Mouse (Mus musculus) kidney, adult 2 months (tissue): ENCODE measurements around the gene Tigit.

ENCODE experiments used
- CTCF ChIP-seq: fragments of 200-500 bp; conservative IDR thresholded peaks from 2 replicates; pipeline ENCODE4 v1.5.1; 2011; ENCODE audit warnings: low read depth, mild to moderate bottlenecking, control low read depth, low read length, moderate library complexity, mixed read lengths; ENCODE audit not compliant: insufficient read depth, insufficient read length
- POLR2A ChIP-seq: fragments of 200-500 bp; IDR thresholded peaks from one replicate; pipeline ENCODE4 v1.6.1; 2011; ENCODE audit warnings: low read depth, low read length, control low read depth

DNA sequence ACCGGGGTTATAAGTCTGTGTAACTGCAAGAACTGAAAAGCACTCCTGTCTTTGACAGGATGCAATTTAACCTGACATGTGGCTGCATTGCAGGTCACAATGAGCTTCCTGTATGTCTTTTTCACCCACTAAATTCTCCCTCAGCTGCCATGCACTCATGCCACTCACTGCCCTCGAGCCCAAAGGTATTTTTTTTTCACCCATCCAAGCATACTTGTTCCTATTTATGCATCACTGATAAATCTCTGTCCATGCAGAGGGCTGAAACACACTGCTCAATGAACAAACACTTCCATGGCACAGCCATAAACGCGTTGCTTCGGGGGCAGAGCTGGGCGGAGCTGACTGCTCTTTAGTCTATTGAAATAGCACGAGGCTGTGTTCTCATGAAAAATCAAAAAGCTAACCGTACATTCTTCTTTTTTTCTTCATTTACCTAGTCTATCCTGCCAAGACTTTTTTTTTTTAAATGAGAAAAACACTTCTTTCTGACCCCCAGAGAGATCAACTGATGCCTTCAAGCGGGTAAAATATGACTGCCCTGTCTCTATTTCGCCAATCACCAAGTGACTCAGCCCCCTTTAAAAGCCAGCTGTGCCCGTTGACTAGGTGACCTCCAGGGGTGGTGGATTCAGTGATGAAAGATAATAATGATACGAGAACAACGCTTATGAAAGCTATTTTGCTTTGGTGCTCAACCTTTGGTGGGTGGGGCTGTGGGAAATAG is 44.6 kb upstream of the Tigit start:
- TF ChIP-seq CTCF: no peak
- no peak for TF ChIP-seq POLR2A
